Mouse (Mus musculus) myocyte (in vitro differentiated cells): ENCODE data around the gene Tmcc3. TPM values are rescaled to one million over a fixed set of nuclear protein-coding genes. Genes with fewer than 3 reads are reported as not detected.
A peak's percentile ranks its signal among the peaks of the same experiment; 100 is the strongest.

Experiments
- H3K27me3 ChIP-seq: one replicate; pipeline ENCODE4 v1.6.1; 2011; ENCODE audit not compliant: control insufficient read depth, insufficient read depth, insufficient read length
- H3K36me3 ChIP-seq: one replicate; pipeline ENCODE4 v1.6.1; 2011; ENCODE audit not compliant: control insufficient read depth, insufficient read depth
- H3K4me2 ChIP-seq: one replicate; pipeline ENCODE4 v1.6.1; 2011; ENCODE audit warnings: low read depth, control low read depth
- H3K4me3 ChIP-seq: one replicate; pipeline ENCODE4 v1.5.1; 2011; ENCODE audit warnings: mild to moderate bottlenecking, control low read depth, moderate library complexity
- H3K79me2 ChIP-seq: one replicate; pipeline ENCODE4 v1.6.1; 2011; ENCODE audit not compliant: control insufficient read depth, insufficient read depth
- H3ac ChIP-seq: one replicate; pipeline ENCODE4 v1.6.1; 2011; ENCODE audit not compliant: control insufficient read depth, insufficient read length
- CEBPB ChIP-seq: IDR thresholded peaks from 2 replicates; pipeline ENCODE4 v1.6.1; 2011; ENCODE audit warnings: mild to moderate bottlenecking, moderate library complexity; ENCODE audit not compliant: poor library complexity, insufficient read depth, severe bottlenecking
- E2F4 ChIP-seq: IDR thresholded peaks from one replicate; pipeline ENCODE4 v1.6.1; 2011; ENCODE audit warnings: mild to moderate bottlenecking, control low read depth, moderate library complexity; ENCODE audit not compliant: insufficient read depth
- MAX ChIP-seq: IDR thresholded peaks from one replicate; pipeline ENCODE4 v1.6.1; 2011; ENCODE audit warnings: low read depth, mild to moderate bottlenecking, control low read depth
- MYOD1 ChIP-seq, 3 experiments: IDR thresholded peaks; one replicate each; pipeline ENCODE4 v1.6.1; 2011; ENCODE audit warnings: control low read depth in 2 of 3, low read depth in 2 of 3, mild to moderate bottlenecking in 2 of 3, moderate library complexity in 1 of 3; ENCODE audit not compliant: insufficient read length in 2 of 3, control insufficient read depth in 1 of 3
- MYOG ChIP-seq, 3 experiments: IDR thresholded peaks; one replicate each; pipeline ENCODE4 v1.6.1; 2011; ENCODE audit warnings: control low read depth in 2 of 3, low read depth in 2 of 3, mild to moderate bottlenecking in 2 of 3; ENCODE audit not compliant: insufficient read length in 2 of 3, control insufficient read depth in 1 of 3, insufficient read depth in 1 of 3
- POLR2A ChIP-seq: IDR thresholded peaks from one replicate; pipeline ENCODE4 v1.6.1; 2011; ENCODE audit warnings: low read depth, mild to moderate bottlenecking, control low read depth, moderate library complexity; ENCODE audit not compliant: insufficient read length
- POLR2AphosphoS2 ChIP-seq: IDR thresholded peaks from one replicate; pipeline ENCODE4 v1.6.1; 2011; ENCODE audit warnings: low read depth, control low read depth; ENCODE audit not compliant: insufficient read length
- REST ChIP-seq: IDR thresholded peaks from one replicate; pipeline ENCODE4 v1.6.1; 2011; ENCODE audit warnings: mild to moderate bottlenecking, control low read depth, moderate library complexity; ENCODE audit not compliant: insufficient read depth, insufficient read length
- SRF ChIP-seq: IDR thresholded peaks from one replicate; pipeline ENCODE4 v1.6.1; 2011; ENCODE audit warnings: low read depth; ENCODE audit not compliant: control insufficient read depth, insufficient read length
- TCF12 ChIP-seq: IDR thresholded peaks from one replicate; pipeline ENCODE4 v1.6.1; 2011; ENCODE audit warnings: mild to moderate bottlenecking, control low read depth; ENCODE audit not compliant: poor library complexity, insufficient read depth, severe bottlenecking
- TCF3 ChIP-seq: IDR thresholded peaks from one replicate; pipeline ENCODE4 v1.6.1; 2011; ENCODE audit warnings: low read depth, control low read depth; ENCODE audit not compliant: insufficient read length
- USF1 ChIP-seq: IDR thresholded peaks from one replicate; pipeline ENCODE4 v1.6.1; 2011; ENCODE audit warnings: low read depth, mild to moderate bottlenecking, control low read depth, moderate library complexity
- polyA plus RNA-seq: library from polyadenylated mRNA; unstranded; fragments of >200 nt; fragmentation: generic; extraction: Trizol; gene quantifications from one replicate; pipeline ENCODE4 v1.2.1, GENCODE M21; 2012; ENCODE audit warnings: missing spikeins

The Tmcc3 gene
- polyA plus RNA-seq, 1 experiment, result 16.6 TPM

- no peaks in the 10 kb centered on the region for H3K79me2 ChIP-seq
- no peak overlapping the region for H3K4me3 ChIP-seq
- H3K36me3 ChIP-seq, result no peaks in the 10 kb centered on the region
- no peak overlapping the region for H3ac ChIP-seq
- no peak overlapping the region for H3K4me2 ChIP-seq
- H3K27me3 ChIP-seq, result no peaks in the 10 kb centered on the region
- no peak for TF ChIP-seq MAX
- no peak for TF ChIP-seq MYOD1 (IDR thresholded peaks at IDR 0.05; ENCODE audit: control insufficient read depth in 1 of 3, insufficient read length in 2 of 3, low read depth in 2 of 3)
- TF ChIP-seq TCF3, result no peak
- TF ChIP-seq E2F4, result no peak
- TF ChIP-seq REST, result no peak
- TF ChIP-seq USF1, result no peak
- TF ChIP-seq CEBPB, result no peak
- no peak for TF ChIP-seq SRF
- TF ChIP-seq MYOG (IDR thresholded peaks at IDR 0.05; ENCODE audit: control insufficient read depth in 1 of 3, insufficient read depth in 1 of 3, insufficient read length in 2 of 3, low read depth in 2 of 3), result no peak
Measured at GRCm38 (mm10) chr10:94442725-94443124, 131.0 kb downstream of the Tmcc3 start.

DNA sequence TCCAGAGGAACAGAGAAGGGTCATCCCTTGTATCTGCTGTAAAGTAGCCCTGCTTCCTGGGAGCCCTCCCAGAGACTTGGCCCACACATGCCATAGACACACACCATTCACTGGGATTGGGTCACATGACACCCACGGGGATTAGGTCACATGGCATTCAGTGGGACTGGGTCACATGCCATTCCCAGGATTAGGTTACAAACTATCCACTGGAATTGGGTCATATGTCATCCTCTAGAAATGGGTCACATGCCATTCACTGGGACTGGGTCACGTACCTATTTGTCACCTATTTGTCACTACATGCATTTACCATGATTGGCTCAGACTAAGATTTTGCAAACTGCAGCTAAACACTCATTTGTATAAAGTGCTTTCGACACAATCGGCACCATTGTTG, 131.7 kb downstream of the Tmcc3 start:
- Histone ChIP-seq H3K4me3 (no peak overlapping the region), H3ac (no peak overlapping the region), H3K27me3 (no peaks in the 10 kb centered on the region), H3K79me2 (no peaks in the 10 kb centered on the region), H3K36me3 (no peaks in the 10 kb centered on the region), H3K4me2 (no peak overlapping the region)
- TF ChIP-seq SRF (no peak), E2F4 (no peak), TCF3 (no peak), REST (no peak), USF1 (peak; percentile 33)

GRCm38 (mm10) chr10:94445192-94445591, 133.4 kb downstream of the Tmcc3 start:
- Histone ChIP-seq H3K4me2 (no peak overlapping the region), H3K4me3 (no peak overlapping the region), H3K79me2 (no peaks in the 10 kb centered on the region), H3K27me3 (no peaks in the 10 kb centered on the region), H3K36me3 (no peaks in the 10 kb centered on the region), H3ac (no peak overlapping the region)
- TF ChIP-seq TCF3 (no peak), MYOG (IDR thresholded peaks at IDR 0.05; ENCODE audit: control insufficient read depth in 1 of 3, insufficient read depth in 1 of 3, insufficient read length in 2 of 3, low read depth in 2 of 3) (no peak), E2F4 (no peak), POLR2AphosphoS2 (no peak), TCF12 (no peak), USF1 (no peak), MAX (no peak), POLR2A (no peak), REST (no peak), CEBPB (no peak)

GRCm38 (mm10) chr10:94446379-94447008, 134.7 kb downstream of the Tmcc3 start:
- Histone ChIP-seq H3K4me3 (no peak overlapping the region), H3K27me3 (no peaks in the 10 kb centered on the region), H3ac (no peak overlapping the region), H3K79me2 (no peaks in the 10 kb centered on the region), H3K36me3 (no peaks in the 10 kb centered on the region), H3K4me2 (no peak overlapping the region)
- TF ChIP-seq TCF12, result no peak
- TF ChIP-seq POLR2AphosphoS2, result no peak
- TF ChIP-seq TCF3, result no peak
- TF ChIP-seq MAX, result no peak
- no peak for TF ChIP-seq REST
- TF ChIP-seq E2F4, result no peak
- TF ChIP-seq MYOD1 (IDR thresholded peaks at IDR 0.05; ENCODE audit: control insufficient read depth in 1 of 3, insufficient read length in 2 of 3, low read depth in 2 of 3), result no peak
- TF ChIP-seq CEBPB, result no peak
- no peak for TF ChIP-seq USF1
- no peak for TF ChIP-seq POLR2A
- no peak for TF ChIP-seq MYOG (IDR thresholded peaks at IDR 0.05; ENCODE audit: control insufficient read depth in 1 of 3, insufficient read depth in 1 of 3, insufficient read length in 2 of 3, low read depth in 2 of 3)
- no peak for TF ChIP-seq SRF

- H3K27me3 ChIP-seq, result no peaks in the 10 kb centered on the region
- TF ChIP-seq MAX, result no peak
- TF ChIP-seq POLR2A, result no peak
- TF ChIP-seq MYOG (IDR thresholded peaks at IDR 0.05; ENCODE audit: control insufficient read depth in 1 of 3, insufficient read depth in 1 of 3, insufficient read length in 2 of 3, low read depth in 2 of 3), result no peak
- no peak for TF ChIP-seq TCF12
- no peak for TF ChIP-seq TCF3
- no peak for TF ChIP-seq USF1
- no peak overlapping the region for H3K4me3 ChIP-seq
- H3ac ChIP-seq, result no peak overlapping the region
- no peaks in the 10 kb centered on the region for H3K36me3 ChIP-seq
- H3K4me2 ChIP-seq, result peak overlapping the region; percentile 51
- H3K79me2 ChIP-seq, result no peaks in the 10 kb centered on the region
Measured at GRCm38 (mm10) chr10:94449676-94450075, 137.9 kb downstream of the Tmcc3 start.
